Mouse (Mus musculus): Measurements from ENCODE around the gene Kbtbd7.
A peak's percentile ranks its signal among the peaks of the same experiment; 100 is the strongest.

GRCm38 (mm10) chr14:79441441-79441840, 15.1 kb downstream of the Kbtbd7 start:
- TF ChIP-seq CTCF (IDR thresholded peaks at IDR 0.05; ENCODE audit: low read depth) = no peak
- peak; percentile 32; the same call in 1 of the 2 replicates for TF ChIP-seq EP300 (IDR thresholded peaks at IDR 0.05; ENCODE audit: low read depth)

All from liver, postnatal 0 days (tissue).